Mouse (Mus musculus): ENCODE measurements around the gene Rilpl1. TPM values are rescaled to one million over a fixed set of nuclear protein-coding genes. Genes with fewer than 3 reads are reported as not detected.

The Rilpl1 gene
- polyA plus RNA-seq, 1 experiment from 2014 or later: 11.6 TPM

- ATAC-seq (replicated peaks): no peak
- Histone ChIP-seq H3K36me3 (no peaks in the 10 kb centered on the region), H3K27ac (replicated peaks) (no peak overlapping the region), H3K4me1 (peaks cover 19% of the 10 kb centered on the region), H3K9ac (replicated peaks) (no peak overlapping the region), H3K4me2 (replicated peaks) (no peak overlapping the region), H3K27me3 (no peaks in the 10 kb centered on the region), H3K4me3 (no peak overlapping the region), H3K9me3 (no peaks in the 10 kb centered on the region)
- WGBS: 94% methylated on average over 5 of the region's 5 CpGs
Observed at GRCm38 (mm10) chr5:124524943-124525342, 6.2 kb downstream of the Rilpl1 start.

- H3K4me2 ChIP-seq (replicated peaks): no peak overlapping the region
- no peak overlapping the region for H3K9ac ChIP-seq (replicated peaks)
- WGBS: 96% methylated on average over 8 of the region's 8 CpGs
- peaks cover under 1% of the 10 kb centered on the region; the same call in 1 of the 2 replicates for H3K4me1 ChIP-seq
- no peaks in the 10 kb centered on the region for H3K9me3 ChIP-seq
- no peaks in the 10 kb centered on the region for H3K27me3 ChIP-seq
- no peaks in the 10 kb centered on the region for H3K36me3 ChIP-seq
- ATAC-seq (replicated peaks): no peak
- no peak overlapping the region for H3K27ac ChIP-seq (replicated peaks)
- no peak overlapping the region for H3K4me3 ChIP-seq
Observed at GRCm38 (mm10) chr5:124523032-124523431, 8.2 kb downstream of the Rilpl1 start.

- Histone ChIP-seq H3K4me2 (replicated peaks) (no peak overlapping the region), H3K9me3 (no peaks in the 10 kb centered on the region), H3K36me3 (no peaks in the 10 kb centered on the region), H3K27ac (replicated peaks) (no peak overlapping the region), H3K4me3 (no peak overlapping the region), H3K27me3 (no peaks in the 10 kb centered on the region), H3K4me1 (no peaks in the 10 kb centered on the region), H3K9ac (replicated peaks) (no peak overlapping the region)
- WGBS: 96% methylated on average over 4 of the region's 4 CpGs
- no peak for ATAC-seq (replicated peaks)
Observed at GRCm38 (mm10) chr5:124521588-124521987, 9.6 kb downstream of the Rilpl1 start.

GRCm38 (mm10) chr5:124518648-124519047 is 12.5 kb downstream of the Rilpl1 start:
- no peaks in the 10 kb centered on the region for H3K4me1 ChIP-seq
- H3K9me3 ChIP-seq: no peaks in the 10 kb centered on the region
- 82% methylated on average over 10 of the region's 10 CpGs for WGBS
- H3K4me3 ChIP-seq: no peak overlapping the region
- H3K9ac ChIP-seq (replicated peaks): no peak overlapping the region
- H3K27me3 ChIP-seq: no peaks in the 10 kb centered on the region
- H3K4me2 ChIP-seq (replicated peaks): no peak overlapping the region
- ATAC-seq (replicated peaks): no peak
- H3K36me3 ChIP-seq: peaks cover 6% of the 10 kb centered on the region
- H3K27ac ChIP-seq (replicated peaks): no peak overlapping the region

GRCm38 (mm10) chr5:124515789-124516188 is 15.4 kb downstream of the Rilpl1 start:
- Histone ChIP-seq H3K36me3 (peaks cover 14% of the 10 kb centered on the region), H3K4me3 (no peak overlapping the region), H3K9me3 (no peaks in the 10 kb centered on the region), H3K9ac (replicated peaks) (no peak overlapping the region), H3K4me2 (replicated peaks) (no peak overlapping the region), H3K27ac (replicated peaks) (no peak overlapping the region), H3K27me3 (no peaks in the 10 kb centered on the region), H3K4me1 (no peaks in the 10 kb centered on the region)
- ATAC-seq (replicated peaks): no peak
- WGBS: 94% methylated on average over 5 of the region's 5 CpGs

- Histone ChIP-seq H3K27ac (replicated peaks) (no peak overlapping the region), H3K4me1 (no peaks in the 10 kb centered on the region), H3K9ac (replicated peaks) (no peak overlapping the region), H3K36me3 (peaks cover 14% of the 10 kb centered on the region), H3K4me3 (no peak overlapping the region), H3K9me3 (no peaks in the 10 kb centered on the region), H3K4me2 (replicated peaks) (no peak overlapping the region), H3K27me3 (no peaks in the 10 kb centered on the region)
- no peak for ATAC-seq (replicated peaks)
- whole genome bisulfite sequencing: 90% methylated on average over 10 of the region's 10 CpGs
Observed at GRCm38 (mm10) chr5:124510536-124511050, 20.6 kb downstream of the Rilpl1 start.

- 88% methylated on average over 12 of the region's 12 CpGs for WGBS
- H3K9me3 ChIP-seq: no peaks in the 10 kb centered on the region
- no peak for ATAC-seq (replicated peaks)
Observed at GRCm38 (mm10) chr5:124509742-124510237, 21.4 kb downstream of the Rilpl1 start.

GRCm38 (mm10) chr5:124509200-124509599 is 22.0 kb downstream of the Rilpl1 start:
- H3K27ac ChIP-seq (replicated peaks): no peak overlapping the region
- H3K27me3 ChIP-seq: no peaks in the 10 kb centered on the region
- H3K9ac ChIP-seq (replicated peaks): no peak overlapping the region
- H3K4me1 ChIP-seq: no peaks in the 10 kb centered on the region
- no peak for ATAC-seq (replicated peaks)
- no peaks in the 10 kb centered on the region for H3K9me3 ChIP-seq
- 96% methylated on average over 6 of the region's 6 CpGs for WGBS
- H3K36me3 ChIP-seq: peaks cover 10% of the 10 kb centered on the region
- no peak overlapping the region for H3K4me2 ChIP-seq (replicated peaks)
- H3K4me3 ChIP-seq: no peak overlapping the region

More at GRCm38 (mm10) chr5:124509742-124510237, 21.4 kb downstream of the Rilpl1 start:
- no peaks in the 10 kb centered on the region for H3K27me3 ChIP-seq
- H3K9ac ChIP-seq (replicated peaks): no peak overlapping the region
- H3K4me1 ChIP-seq: no peaks in the 10 kb centered on the region
- no peak overlapping the region for H3K4me3 ChIP-seq
- H3K4me2 ChIP-seq (replicated peaks): no peak overlapping the region
- no peak overlapping the region for H3K27ac ChIP-seq (replicated peaks)
- peaks cover 14% of the 10 kb centered on the region for H3K36me3 ChIP-seq

GRCm38 (mm10) chr5:124506731-124507359 is 24.3 kb downstream of the Rilpl1 start:
- Histone ChIP-seq H3K27ac (replicated peaks) (no peak overlapping the region), H3K9ac (replicated peaks) (no peak overlapping the region), H3K4me3 (no peak overlapping the region), H3K4me2 (replicated peaks) (no peak overlapping the region), H3K4me1 (no peaks in the 10 kb centered on the region), H3K9me3 (no peaks in the 10 kb centered on the region), H3K36me3 (peaks cover 4% of the 10 kb centered on the region; the same call in 1 of the 2 replicates), H3K27me3 (no peaks in the 10 kb centered on the region)
- 83% methylated on average over 10 of the region's 10 CpGs for WGBS
- no peak for ATAC-seq (replicated peaks)

GRCm38 (mm10) chr5:124505235-124505634 is 26.0 kb downstream of the Rilpl1 start:
- WGBS: 92% methylated on average over 4 of the region's 4 CpGs
- Histone ChIP-seq H3K9me3 (no peaks in the 10 kb centered on the region), H3K27me3 (no peaks in the 10 kb centered on the region), H3K4me3 (no peak overlapping the region), H3K4me1 (no peaks in the 10 kb centered on the region), H3K9ac (replicated peaks) (no peak overlapping the region), H3K27ac (replicated peaks) (no peak overlapping the region), H3K36me3 (peaks cover 7% of the 10 kb centered on the region; the same call in 1 of the 2 replicates), H3K4me2 (replicated peaks) (no peak overlapping the region)
- ATAC-seq (replicated peaks): no peak

- Histone ChIP-seq H3K4me1 (no peaks in the 10 kb centered on the region), H3K4me2 (replicated peaks) (no peak overlapping the region), H3K9me3 (no peaks in the 10 kb centered on the region), H3K9ac (replicated peaks) (no peak overlapping the region), H3K36me3 (peaks cover 7% of the 10 kb centered on the region; the same call in 1 of the 2 replicates), H3K27ac (replicated peaks) (no peak overlapping the region), H3K27me3 (no peaks in the 10 kb centered on the region), H3K4me3 (no peak overlapping the region)
- 61% methylated on average over 14 of the region's 14 CpGs for WGBS
- no peak for ATAC-seq (replicated peaks)
Observed at GRCm38 (mm10) chr5:124503742-124504141, 27.4 kb downstream of the Rilpl1 start.

GRCm38 (mm10) chr5:124501541-124501940 is 29.6 kb downstream of the Rilpl1 start:
- Histone ChIP-seq H3K4me3 (no peak overlapping the region), H3K4me2 (replicated peaks) (no peak overlapping the region), H3K9ac (replicated peaks) (no peak overlapping the region), H3K9me3 (no peaks in the 10 kb centered on the region), H3K27me3 (no peaks in the 10 kb centered on the region), H3K36me3 (peaks cover 7% of the 10 kb centered on the region; the same call in 1 of the 2 replicates), H3K27ac (replicated peaks) (no peak overlapping the region), H3K4me1 (no peaks in the 10 kb centered on the region)
- WGBS: 94% methylated on average over 10 of the region's 10 CpGs
- ATAC-seq (replicated peaks): no peak
